Mouse (Mus musculus): Measurements from ENCODE around the gene Mbd3.

GRCm38 (mm10) chr10:80374063-80374462 is 25.3 kb downstream of the Mbd3 start:
- no peak for TF ChIP-seq CTCF (IDR thresholded peaks at IDR 0.05; ENCODE audit: insufficient read depth, low read depth, low read length)
- no peak for TF ChIP-seq POLR2A (IDR thresholded peaks at IDR 0.05; ENCODE audit: insufficient read depth, low read depth, low read length)
